Mouse (Mus musculus) right cerebral cortex, adult 18-20 months (tissue): ENCODE results near the gene Ddx31.

Experiments
- DNase-seq: peaks from one replicate; pipeline ENCODE4 v3.0.0; 2022; ENCODE audit warnings: mixed read lengths

Gene Ddx31

GRCm38 (mm10) chr2:28867495-28867894, 27.3 kb downstream of the Ddx31 start:
- DNase-seq: no peak

- DNase-seq: no peak
These were observed 35.3 kb downstream of the Ddx31 start for GRCm38 (mm10) chr2:28875554-28875953.

GRCm38 (mm10) chr2:28881275-28881674, 41.1 kb downstream of the Ddx31 start:
- no peak for DNase-seq

GRCm38 (mm10) chr2:28882047-28882446, 41.8 kb downstream of the Ddx31 start:
- no peak for DNase-seq

GRCm38 (mm10) chr2:28882826-28883485, 42.8 kb downstream of the Ddx31 start:
- no peak for DNase-seq

- no peak for DNase-seq
These were observed 44.7 kb downstream of the Ddx31 start for GRCm38 (mm10) chr2:28884914-28885313.

GRCm38 (mm10) chr2:28892796-28893195, 52.6 kb downstream of the Ddx31 start:
- DNase-seq: no peak

GRCm38 (mm10) chr2:28893526-28893925, 53.3 kb downstream of the Ddx31 start:
- no peak for DNase-seq

- DNase-seq: no peak
These were observed 55.7 kb downstream of the Ddx31 start for GRCm38 (mm10) chr2:28895876-28896275.

GRCm38 (mm10) chr2:28897340-28897899, 57.2 kb downstream of the Ddx31 start:
- DNase-seq: no peak

GRCm38 (mm10) chr2:28902291-28902690, 62.1 kb downstream of the Ddx31 start:
- DNase-seq: no peak

- DNase-seq: no peak
These were observed 63.7 kb downstream of the Ddx31 start for GRCm38 (mm10) chr2:28903871-28904270.

- no peak for DNase-seq
These were observed 64.6 kb downstream of the Ddx31 start for GRCm38 (mm10) chr2:28904786-28905185.

GRCm38 (mm10) chr2:28905561-28905960, 65.4 kb downstream of the Ddx31 start:
- DNase-seq: no peak

GRCm38 (mm10) chr2:28907691-28908388, 67.6 kb downstream of the Ddx31 start:
- DNase-seq: no peak

- DNase-seq: no peak
These were observed 68.4 kb downstream of the Ddx31 start for GRCm38 (mm10) chr2:28908389-28909153.

GRCm38 (mm10) chr2:28909186-28909817, 69.1 kb downstream of the Ddx31 start:
- no peak for DNase-seq

- no peak for DNase-seq
These were observed 69.9 kb downstream of the Ddx31 start for GRCm38 (mm10) chr2:28909818-28910710.

GRCm38 (mm10) chr2:28910877-28911276, 70.7 kb downstream of the Ddx31 start:
- DNase-seq: no peak

- no peak for DNase-seq
These were observed 71.3 kb downstream of the Ddx31 start for GRCm38 (mm10) chr2:28911331-28912038.

GRCm38 (mm10) chr2:28912039-28912700, 72.0 kb downstream of the Ddx31 start:
- no peak for DNase-seq
